Mouse (Mus musculus) intestine, embryonic 14.5 days (tissue): ENCODE measurements around the gene Cdc14b. TPM values are rescaled to one million over a fixed set of nuclear protein-coding genes. Genes with fewer than 3 reads are reported as not detected.

Experiments used
- ATAC-seq: fragments of 200-750 bp; cut with Nextera tagmentation; replicated peaks from 2 replicates; pipeline ENCODE4 v1.8.0; 2017; ENCODE audit warnings: low read depth, moderate number of reproducible peaks, moderate TSS enrichment, moderate library complexity; ENCODE audit not compliant: low FRiP score, low TSS enrichment
- DNase-seq: peaks from one replicate; pipeline ENCODE4 v3.0.0-alpha.2; 2018; ENCODE audit warnings: low spot score
- H3K27ac ChIP-seq: fragments of 300-500 bp; sonication (generic); 2 replicates; pipeline ENCODE4 v1.5.1; 2014; ENCODE audit warnings: low read depth, mild to moderate bottlenecking, control low read depth
- H3K27me3 ChIP-seq: fragments of 300-500 bp; sonication (generic); replicated peaks from 2 replicates; pipeline ENCODE4 v1.6.1; 2014; ENCODE audit warnings: low read length, control low read depth; ENCODE audit not compliant: control insufficient read depth, insufficient read depth
- H3K36me3 ChIP-seq: fragments of 300-500 bp; sonication (generic); 2 replicates; pipeline ENCODE4 v1.6.1; 2014; ENCODE audit warnings: low read length, control low read depth; ENCODE audit not compliant: control insufficient read depth, insufficient read depth
- H3K4me1 ChIP-seq: fragments of 300-500 bp; sonication (generic); replicated peaks from 2 replicates; pipeline ENCODE4 v1.6.1; 2014; ENCODE audit warnings: low read length, control low read depth, mixed read lengths; ENCODE audit not compliant: control insufficient read depth, insufficient read depth
- H3K4me2 ChIP-seq: fragments of 300-500 bp; sonication (generic); 2 replicates; pipeline ENCODE4 v1.6.1; 2014; ENCODE audit warnings: low read length
- H3K4me3 ChIP-seq: fragments of 300-500 bp; sonication (generic); 2 replicates; pipeline ENCODE4 v1.5.1; 2014; ENCODE audit warnings: low read depth, low read length, control low read depth, mixed read lengths
- H3K9ac ChIP-seq: fragments of 300-500 bp; sonication (generic); 2 replicates; pipeline ENCODE4 v1.6.1; 2014; ENCODE audit warnings: mild to moderate bottlenecking, low read length
- H3K9me3 ChIP-seq: fragments of 300-500 bp; sonication (generic); 2 replicates; pipeline ENCODE4 v1.6.1; 2016; ENCODE audit warnings: low read length, control low read depth; ENCODE audit not compliant: control insufficient read depth
- WGBS: fragments of 180-500 bp; shearing (Covaris S2); extraction: QIAGEN DNeasy Blood & Tissue Kit; methylation state at CpG from one replicate; pipeline ENCODE4 v1.1.7; 2014; 5-methylcytosine and 5-hydroxymethylcytosine counted together
- polyA plus RNA-seq: library from polyadenylated mRNA; unstranded; fragments of >200 nt; fragmentation: Nextera tagmentation; extraction: Ambion mirVana; gene quantifications from 2 replicates; pipeline ENCODE4 v1.2.1, GENCODE M21; 2014

Gene Cdc14b
- polyA plus RNA-seq, 1 experiment from 2014 or later, result 19.2 TPM

- Histone ChIP-seq H3K9me3 (no peaks in the 10 kb centered on the region), H3K4me1 (peaks cover 6% of the 10 kb centered on the region; the same call in 1 of the 2 replicates), H3K9ac (no peak overlapping the region), H3K4me3 (no peak overlapping the region), H3K4me2 (no peak overlapping the region), H3K27ac (no peak overlapping the region), H3K27me3 (no peaks in the 10 kb centered on the region), H3K36me3 (no peaks in the 10 kb centered on the region)
- WGBS, result 90% methylated on average over 6 of the region's 6 CpGs
- ATAC-seq, result no peak
- DNase-seq, result no peak
These were observed 66.9 kb downstream of the Cdc14b start for GRCm38 (mm10) chr13:64208146-64208545.

- peaks cover 6% of the 10 kb centered on the region; the same call in 1 of the 2 replicates for H3K4me1 ChIP-seq
- H3K9me3 ChIP-seq, result no peaks in the 10 kb centered on the region
- H3K27me3 ChIP-seq, result no peaks in the 10 kb centered on the region
- WGBS, result 30% methylated on average over 2 of the region's 2 CpGs
- no peak overlapping the region for H3K27ac ChIP-seq
- H3K36me3 ChIP-seq, result peaks cover 3% of the 10 kb centered on the region; the same call in 1 of the 2 replicates
- ATAC-seq (no peak; the same call in 1 of the 2 replicates), DNase-seq (no peak)
- H3K9ac ChIP-seq, result no peak overlapping the region
- H3K4me3 ChIP-seq, result no peak overlapping the region
- H3K4me2 ChIP-seq, result no peak overlapping the region
These were observed 69.9 kb downstream of the Cdc14b start for GRCm38 (mm10) chr13:64205186-64205585.

- no peak overlapping the region for H3K4me3 ChIP-seq
- no peak overlapping the region for H3K4me2 ChIP-seq
- H3K27ac ChIP-seq, result no peak overlapping the region
- 70% methylated on average over 2 of the region's 2 CpGs for WGBS
- ATAC-seq (no peak), DNase-seq (no peak)
- peaks cover 3% of the 10 kb centered on the region; the same call in 1 of the 2 replicates for H3K4me1 ChIP-seq
- H3K36me3 ChIP-seq, result peaks cover 3% of the 10 kb centered on the region; the same call in 1 of the 2 replicates
- H3K9ac ChIP-seq, result no peak overlapping the region
- H3K27me3 ChIP-seq, result no peaks in the 10 kb centered on the region
- no peaks in the 10 kb centered on the region for H3K9me3 ChIP-seq
These were observed 70.4 kb downstream of the Cdc14b start for GRCm38 (mm10) chr13:64204726-64205125.

- Histone ChIP-seq H3K9ac (no peak overlapping the region), H3K27me3 (no peaks in the 10 kb centered on the region), H3K4me1 (no peaks in the 10 kb centered on the region), H3K27ac (no peak overlapping the region), H3K36me3 (peaks cover 8% of the 10 kb centered on the region), H3K9me3 (no peaks in the 10 kb centered on the region), H3K4me3 (no peak overlapping the region), H3K4me2 (no peak overlapping the region)
- DNase-seq, result no peak
- WGBS, result 97% methylated on average over 4 of the region's 4 CpGs
- ATAC-seq, result no peak
These were observed 74.2 kb downstream of the Cdc14b start for GRCm38 (mm10) chr13:64200911-64201310.

GRCm38 (mm10) chr13:64198310-64198709 lies 76.8 kb downstream of the Cdc14b start:
- DNase-seq, result no peak
- Histone ChIP-seq H3K27me3 (no peaks in the 10 kb centered on the region), H3K9ac (no peak overlapping the region), H3K4me2 (no peak overlapping the region), H3K36me3 (peaks cover 8% of the 10 kb centered on the region), H3K4me3 (no peak overlapping the region), H3K27ac (no peak overlapping the region), H3K9me3 (no peaks in the 10 kb centered on the region), H3K4me1 (no peaks in the 10 kb centered on the region)
- no peak for ATAC-seq
- 91% methylated on average over 4 of the region's 4 CpGs for WGBS

DNA sequence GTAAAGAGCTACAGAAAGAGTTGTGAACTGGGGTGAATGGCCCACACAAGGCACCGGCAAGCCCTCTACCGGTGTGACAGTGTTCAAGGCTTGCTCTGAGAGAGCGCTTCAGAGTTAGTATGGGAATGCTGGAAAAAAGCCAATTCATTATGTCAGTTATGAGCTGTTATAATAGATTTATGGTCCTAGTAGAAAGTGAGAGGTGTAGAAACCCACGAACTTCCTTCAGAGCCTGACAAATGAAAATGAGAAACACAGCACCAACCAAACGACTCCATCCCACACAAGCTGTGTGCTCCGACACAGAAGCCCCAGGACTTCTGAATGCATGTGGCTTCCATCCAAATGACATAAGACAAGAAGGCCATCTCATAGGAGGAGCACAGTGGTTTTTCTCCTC lies 77.2 kb downstream of the Cdc14b start:
- no peak for DNase-seq

DNA sequence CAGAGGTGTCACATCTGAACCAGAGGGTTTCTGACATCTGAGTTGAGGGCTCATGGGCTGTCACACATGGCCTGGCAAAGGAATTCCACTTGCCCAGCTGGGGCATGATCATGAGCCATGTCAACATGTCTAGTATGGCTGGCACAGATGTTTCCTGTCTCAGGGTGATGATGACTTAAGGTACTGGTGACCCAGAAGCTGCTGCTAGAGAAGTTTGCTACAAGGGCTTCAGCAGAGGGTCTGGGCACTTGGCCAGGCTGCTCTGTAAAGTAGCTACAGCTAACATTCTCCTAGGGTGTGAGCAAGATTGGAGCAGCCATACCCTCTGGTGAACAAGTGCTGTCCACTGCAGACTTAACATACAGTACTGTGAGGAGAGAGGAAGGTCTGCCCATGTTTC lies 88.0 kb downstream of the Cdc14b start:
- no peak overlapping the region for H3K4me2 ChIP-seq
- H3K36me3 ChIP-seq, result peaks cover 32% of the 10 kb centered on the region
- H3K27me3 ChIP-seq, result no peaks in the 10 kb centered on the region
- H3K4me3 ChIP-seq, result no peak overlapping the region
- H3K9ac ChIP-seq, result no peak overlapping the region
- ATAC-seq (no peak), DNase-seq (no peak)
- H3K27ac ChIP-seq, result no peak overlapping the region
- no peaks in the 10 kb centered on the region for H3K9me3 ChIP-seq
- no peaks in the 10 kb centered on the region for H3K4me1 ChIP-seq

More for the DNA sequence above, 77.2 kb downstream of the Cdc14b start:
- H3K4me1 ChIP-seq, result no peaks in the 10 kb centered on the region
- H3K27ac ChIP-seq, result no peak overlapping the region
- H3K9ac ChIP-seq, result no peak overlapping the region
- no peaks in the 10 kb centered on the region for H3K9me3 ChIP-seq
- ATAC-seq, result no peak
- no peaks in the 10 kb centered on the region for H3K27me3 ChIP-seq
- WGBS, result 82% methylated on average over 6 of the region's 6 CpGs
- peaks cover 8% of the 10 kb centered on the region for H3K36me3 ChIP-seq
- H3K4me2 ChIP-seq, result no peak overlapping the region
- no peak overlapping the region for H3K4me3 ChIP-seq

DNA sequence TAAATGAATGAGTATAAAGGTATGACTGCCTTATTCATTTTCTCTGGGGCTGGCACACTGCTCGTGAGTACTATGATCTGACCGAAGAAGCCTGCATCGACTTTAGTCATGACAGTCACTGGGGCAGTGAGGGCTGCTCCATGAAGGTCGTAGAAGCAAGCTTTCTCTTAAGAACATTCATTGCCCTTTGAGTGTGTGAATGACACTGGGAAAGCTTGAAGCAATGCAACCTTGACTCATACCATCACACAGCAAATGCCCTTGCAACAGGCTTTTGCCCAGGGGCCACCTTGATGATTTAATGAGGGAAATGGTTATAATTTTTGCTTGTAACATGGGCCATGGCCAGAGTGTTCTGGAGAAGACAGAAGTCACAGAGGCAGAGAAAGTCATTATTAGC lies 88.6 kb downstream of the Cdc14b start:
- no peak overlapping the region for H3K4me3 ChIP-seq
- no peak overlapping the region for H3K4me2 ChIP-seq
- no peak overlapping the region for H3K9ac ChIP-seq
- 96% methylated on average over 4 of the region's 4 CpGs for WGBS
- peaks cover 33% of the 10 kb centered on the region for H3K36me3 ChIP-seq
- H3K27me3 ChIP-seq, result no peaks in the 10 kb centered on the region
- H3K4me1 ChIP-seq, result no peaks in the 10 kb centered on the region
- H3K9me3 ChIP-seq, result no peaks in the 10 kb centered on the region
- H3K27ac ChIP-seq, result no peak overlapping the region
- no peak for ATAC-seq
- no peak for DNase-seq

- H3K9ac ChIP-seq, result no peak overlapping the region
- H3K27ac ChIP-seq, result no peak overlapping the region
- H3K4me3 ChIP-seq, result no peak overlapping the region
- H3K9me3 ChIP-seq, result no peaks in the 10 kb centered on the region
- WGBS, result 95% methylated on average over 9 of the region's 9 CpGs
- no peaks in the 10 kb centered on the region for H3K27me3 ChIP-seq
- no peak for ATAC-seq
- no peak for DNase-seq
- peaks cover 33% of the 10 kb centered on the region for H3K36me3 ChIP-seq
- H3K4me2 ChIP-seq, result no peak overlapping the region
- H3K4me1 ChIP-seq, result no peaks in the 10 kb centered on the region
These were observed 89.5 kb downstream of the Cdc14b start for GRCm38 (mm10) chr13:64185586-64185985.
